Mouse (Mus musculus) liver, adult 2 months (tissue): ENCODE measurements around the gene Espn.

ENCODE experiments used
- CTCF ChIP-seq: fragments of 200-500 bp; IDR thresholded peaks from 2 replicates; pipeline ENCODE4 v1.5.1; 2011; ENCODE audit warnings: low read depth, low read length, control low read depth
- POLR2A ChIP-seq: fragments of 200-500 bp; IDR thresholded peaks from 2 replicates; pipeline ENCODE4 v1.6.1; 2011; ENCODE audit warnings: low read length, control low read depth; ENCODE audit not compliant: insufficient read depth; ENCODE audit errors: extremely low read depth

- TF ChIP-seq POLR2A = no peak
- TF ChIP-seq CTCF = no peak
Measured at GRCm38 (mm10) chr4:152077191-152077590, 75.0 kb downstream of the Espn start.
